ENCODE assay signal across 8 mouse cellular contexts in the genomic region with DNA sequence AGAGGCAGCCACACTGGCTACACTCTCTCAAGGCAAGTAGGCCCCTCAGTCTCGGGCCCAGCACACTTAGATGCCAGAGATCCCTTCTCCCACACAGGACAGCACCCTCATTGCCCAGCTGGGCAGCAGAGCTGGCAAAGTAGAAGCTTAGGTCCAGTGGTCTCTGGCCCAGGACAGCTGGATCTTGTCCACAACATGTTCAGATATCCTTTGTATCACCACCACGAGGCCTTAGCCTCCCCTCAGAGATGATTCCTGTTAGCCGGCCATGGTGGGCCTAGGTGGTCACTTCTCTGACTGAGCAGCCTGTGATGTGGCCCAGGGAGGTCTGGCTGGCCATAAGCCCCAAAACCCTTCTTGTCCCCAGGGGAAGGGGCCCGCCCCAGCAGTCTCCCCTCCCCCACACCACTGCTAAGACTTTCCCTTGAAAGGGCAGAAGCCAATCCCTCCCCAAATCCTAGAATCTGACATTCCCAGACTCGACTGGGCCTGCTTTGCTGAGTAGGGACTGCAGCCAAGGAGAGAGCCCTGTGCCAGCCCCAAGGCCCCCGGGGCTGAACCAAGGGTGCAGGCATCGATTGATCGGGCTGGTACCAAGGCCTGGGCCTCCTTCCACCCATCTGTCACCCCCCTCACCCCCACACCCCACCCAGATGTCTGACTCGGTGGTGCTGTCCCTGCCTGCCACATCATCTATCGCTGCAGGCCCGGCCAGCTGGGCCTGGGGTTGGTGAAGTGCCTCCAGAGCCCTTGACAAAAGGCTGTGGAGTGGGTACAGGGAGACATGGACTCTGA. TPM values are rescaled to one million over a fixed set of nuclear protein-coding genes. Genes with fewer than 3 reads are reported as not detected.
DNase-seq lines count a peak whose midpoint lies in the region; ATAC-seq and TF ChIP-seq lines count a peak whose summit lies in the region.
"Had no signal": no experiment of that assay in that cellular context is flagged by ENCODE, and none has a peak within 500 bp of the region (broad histone marks: within the 10 kb centered on the region; RNA-seq: fewer than 3 reads in every experiment).

No protein-coding gene starts in this region.

- no peak for ATAC-seq in embryonic facial prominence, embryonic 14.5 days (ENCODE audit: low read depth)
- 0 out of 2 replicates have a peak, but pooled peaks have one; percentile 7 for ATAC-seq in hindbrain, embryonic 16.5 days

- TF ChIP-seq POLR2A in olfactory bulb, adult 2 months (IDR thresholded peaks at IDR 0.05; ENCODE audit: insufficient read depth, low read depth, low read length) = no peak

- peak overlapping the region; percentile 22; the same call in 1 of the 2 replicates for H3K9ac ChIP-seq in embryonic facial prominence, embryonic 14.5 days (ENCODE audit: low read depth, low read length)
- peak overlapping the region; percentile 38; the same call in 1 of the 2 replicates for H3K9ac ChIP-seq in hindbrain, embryonic 16.5 days (ENCODE audit: low read depth, low read length)

- H3K36me3 ChIP-seq in embryonic facial prominence, embryonic 14.5 days (ENCODE audit: control insufficient read depth, insufficient read depth, low read length) = no peaks in the 10 kb centered on the region
- no peaks in the 10 kb centered on the region for H3K36me3 ChIP-seq in hindbrain, embryonic 16.5 days (ENCODE audit: control insufficient read depth, insufficient read depth, low read length)

- no peaks in the 10 kb centered on the region for H3K9me3 ChIP-seq in embryonic facial prominence, embryonic 14.5 days (ENCODE audit: control insufficient read depth, low read length)
- no peaks in the 10 kb centered on the region for H3K9me3 ChIP-seq in hindbrain, embryonic 16.5 days (ENCODE audit: control insufficient read depth, low read length)

- peak overlapping the region; percentile 15 for H3K27ac ChIP-seq in embryonic facial prominence, embryonic 14.5 days (replicated peaks; ENCODE audit: low read depth, low read length)
- H3K27ac ChIP-seq in hindbrain, embryonic 16.5 days (ENCODE audit: low read depth, low read length) = peak overlapping the region; percentile 59
- 0 out of 2 replicates have a peak overlapping the region, but pooled peaks have one; percentile 15 for H3K27ac ChIP-seq in olfactory bulb, adult 2 months (ENCODE audit: insufficient read depth, low read depth, low read length)

- no peak overlapping the region for H3K4me3 ChIP-seq in embryonic facial prominence, embryonic 14.5 days (ENCODE audit: low read depth, low read length)
- no peak overlapping the region for H3K4me3 ChIP-seq in hindbrain, embryonic 16.5 days (ENCODE audit: low read length)
- no peak overlapping the region for H3K4me3 ChIP-seq in olfactory bulb, adult 2 months (ENCODE audit: insufficient read depth, low read depth, low read length)

- intact Hi-C loops in left cerebral cortex, postnatal 4 days (cut with DNase I) = loop anchor here (10.0 kb wide), 1 partner anchor 46 kb away; a partner anchor contains a TSS
- intact Hi-C loops in left cerebral cortex, postnatal 36 days (cut with DNase I) = loop anchor here (5.0 kb wide), 1 partner anchor 44 kb away; a partner anchor contains a TSS

- 43% methylated on average over 7 of the region's 11 CpGs for WGBS in embryonic facial prominence, embryonic 14.5 days
- WGBS in hindbrain, embryonic 16.5 days = 32% methylated on average over 11 of the region's 11 CpGs
- WGBS in olfactory bulb, adult 2 months = 68% methylated on average over 11 of the region's 11 CpGs

- H3K4me1 ChIP-seq in embryonic facial prominence, embryonic 14.5 days (ENCODE audit: control insufficient read depth, insufficient read depth, low read length) = peaks cover 16% of the 10 kb centered on the region; the same call in 1 of the 2 replicates
- H3K4me1 ChIP-seq in hindbrain, embryonic 16.5 days (ENCODE audit: control insufficient read depth, insufficient read depth, low read depth, low read length) = peaks cover 9% of the 10 kb centered on the region
- peaks cover 12% of the 10 kb centered on the region for H3K4me1 ChIP-seq in olfactory bulb, adult 2 months (ENCODE audit: control insufficient read depth, insufficient read depth, low read length)

- no peak for TF ChIP-seq CTCF in olfactory bulb, adult 2 months (IDR thresholded peaks at IDR 0.05; ENCODE audit: insufficient read depth, low read depth, low read length)

- peak; percentile 67 for DNase-seq in left cerebral cortex, postnatal 4 days
- DNase-seq in left cerebral cortex, adult 9 months (ENCODE audit: low spot score in 2 of 2) = no peak
- no peak for DNase-seq in embryonic facial prominence, embryonic 14.5 days (ENCODE audit: low spot score)
- no peak for DNase-seq in left cerebral cortex, postnatal 36 days (ENCODE audit: low spot score in 2 of 2)
- DNase-seq in spleen, postnatal 14 days (ENCODE audit: low spot score in 2 of 2) = no peak

- no peaks in the 10 kb centered on the region for H3K27me3 ChIP-seq in embryonic facial prominence, embryonic 14.5 days (replicated peaks; ENCODE audit: control insufficient read depth, insufficient read depth, low read length)
- H3K27me3 ChIP-seq in hindbrain, embryonic 16.5 days (replicated peaks; ENCODE audit: control insufficient read depth, insufficient read depth, low read length) = no peaks in the 10 kb centered on the region

- H3K4me2 ChIP-seq in embryonic facial prominence, embryonic 14.5 days (ENCODE audit: low read depth, low read length) = no peak overlapping the region
- H3K4me2 ChIP-seq in hindbrain, embryonic 16.5 days (ENCODE audit: low read length) = no peak overlapping the region

RNA-seq across cellular contexts. Expression of a gene that starts 1.8 kb away (rescaled TPM):
- total RNA-seq in left cerebral cortex, postnatal 4 days (2021) = 1 to 10 TPM; 1.5 to 1.9 TPM
- 11.6 and 13.8 TPM in 2 replicates for polyA plus RNA-seq in embryonic facial prominence, embryonic 14.5 days (2014; fragmentation: Nextera tagmentation; extraction: Ambion mirVana)
- 2.8 and 2.9 TPM in 2 replicates for polyA plus RNA-seq in hindbrain, embryonic 16.5 days (2015; fragmentation: Nextera tagmentation; extraction: Ambion mirVana)
- polyA plus RNA-seq in olfactory bulb, adult 2 months (2012; ENCODE audit: insufficient read depth, insufficient read length, low replicate concordance, missing spikeins) = not detected in 2 replicates
- 10 to 100 TPM; 15.9 to 24.7 TPM for total RNA-seq in left cerebral cortex, postnatal 36 days (2021)

RNA-seq across cellular contexts. Expression of a gene that starts 9.2 kb away (rescaled TPM):
- 10 to 100 TPM; 23.8 to 34.4 TPM for total RNA-seq in left cerebral cortex, postnatal 4 days (2021)
- polyA plus RNA-seq in embryonic facial prominence, embryonic 14.5 days (2014; fragmentation: Nextera tagmentation; extraction: Ambion mirVana) = 116 and 120 TPM in 2 replicates
- polyA plus RNA-seq in hindbrain, embryonic 16.5 days (2015; fragmentation: Nextera tagmentation; extraction: Ambion mirVana) = 85.4 and 91.2 TPM in 2 replicates
- not detected in 2 replicates for polyA plus RNA-seq in olfactory bulb, adult 2 months (2012; ENCODE audit: insufficient read depth, insufficient read length, low replicate concordance, missing spikeins)
- total RNA-seq in left cerebral cortex, postnatal 36 days (2021) = 10 to 100 TPM; 23.5 to 26.2 TPM

RNA-seq across cellular contexts. Expression of a gene that starts 12.9 kb away (rescaled TPM):
- total RNA-seq in left cerebral cortex, postnatal 4 days (2021) = 100 to 1,000 TPM; 222 to 228 TPM
- 11.4 TPM in 2 replicates for polyA plus RNA-seq in embryonic facial prominence, embryonic 14.5 days (2014; fragmentation: Nextera tagmentation; extraction: Ambion mirVana)
- polyA plus RNA-seq in hindbrain, embryonic 16.5 days (2015; fragmentation: Nextera tagmentation; extraction: Ambion mirVana) = 166 and 173 TPM in 2 replicates
- polyA plus RNA-seq in olfactory bulb, adult 2 months (2012; ENCODE audit: insufficient read depth, insufficient read length, low replicate concordance, missing spikeins) = not detected in 2 replicates
- total RNA-seq in left cerebral cortex, postnatal 36 days (2021) = 100 to 1,000 TPM in 1 of 2 experiments, 10 to 100 TPM in 1; 86.6 to 117 TPM

RNA-seq across cellular contexts. Expression of a gene that starts 42.6 kb away (rescaled TPM):
- total RNA-seq in left cerebral cortex, postnatal 4 days (2021) = under 1 TPM in 1 of 2 experiments, not detected in 1; 0.80 TPM
- 1.9 and 4.3 TPM in 2 replicates for polyA plus RNA-seq in embryonic facial prominence, embryonic 14.5 days (2014; fragmentation: Nextera tagmentation; extraction: Ambion mirVana)
- 1.2 and 1.9 TPM in 2 replicates for polyA plus RNA-seq in hindbrain, embryonic 16.5 days (2015; fragmentation: Nextera tagmentation; extraction: Ambion mirVana)
- not detected in 2 replicates for polyA plus RNA-seq in olfactory bulb, adult 2 months (2012; ENCODE audit: insufficient read depth, insufficient read length, low replicate concordance, missing spikeins)
- not detected for total RNA-seq in left cerebral cortex, postnatal 36 days (2021)
- total RNA-seq: left cerebral cortex, postnatal 10 days had no signal

RNA-seq across cellular contexts. Expression of a gene that starts 52.8 kb away (rescaled TPM):
- total RNA-seq in left cerebral cortex, postnatal 4 days (2021) = 10 to 100 TPM; 35.9 to 38.1 TPM
- polyA plus RNA-seq in embryonic facial prominence, embryonic 14.5 days (2014; fragmentation: Nextera tagmentation; extraction: Ambion mirVana) = 110 and 122 TPM in 2 replicates
- 109 and 114 TPM in 2 replicates for polyA plus RNA-seq in hindbrain, embryonic 16.5 days (2015; fragmentation: Nextera tagmentation; extraction: Ambion mirVana)
- polyA plus RNA-seq in olfactory bulb, adult 2 months (2012; ENCODE audit: insufficient read depth, insufficient read length, low replicate concordance, missing spikeins) = not detected in 2 replicates
- 10 to 100 TPM; 48.6 to 54.6 TPM for total RNA-seq in left cerebral cortex, postnatal 36 days (2021)

Comparison
In these comparisons a context has a peak if more than half of its experiments do, and no peak if none do; other contexts are left out.
1. RNA of a gene that starts 12.9 kb away (polyA plus RNA-seq): 166 to 173 TPM in hindbrain, embryonic 16.5 days; 11.4 TPM in embryonic facial prominence, embryonic 14.5 days and not detected in olfactory bulb, adult 2 months; every median in the first group is over 10 times any median in the second.
2. Peak in every context shown above with its lines, with median percentiles within 50 percentile points of each other: H3K27ac ChIP-seq.